Mouse (Mus musculus): ENCODE data around the gene Tmem198. TPM values are rescaled to one million over a fixed set of nuclear protein-coding genes. Genes with fewer than 3 reads are reported as not detected.

The Tmem198 gene
- polyA plus RNA-seq, 1 experiment, result 0.78 TPM

DNA sequence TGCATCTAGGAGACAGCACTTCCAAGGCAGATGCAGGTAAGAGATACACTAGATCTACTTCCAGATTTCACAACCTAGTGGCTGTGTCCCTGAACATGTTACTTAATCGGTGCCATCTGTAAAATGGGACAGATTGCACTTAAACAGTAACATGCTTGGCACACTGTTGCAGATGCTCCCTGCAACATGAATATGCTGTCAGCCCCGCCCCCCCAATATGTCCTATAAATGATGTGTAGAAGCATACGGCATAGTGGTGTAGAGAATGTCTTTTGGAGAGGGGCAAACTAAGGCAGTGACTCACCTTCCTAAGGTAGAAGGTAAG lies 1.4 kb upstream of the Tmem198 start:
- Histone ChIP-seq H3K36me3 (ENCODE audit: control insufficient read depth, insufficient read depth) (peaks cover 4% of the 10 kb centered on the region), H3ac (ENCODE audit: control insufficient read depth, insufficient read length) (no peak overlapping the region), H3K4me2 (ENCODE audit: low read depth) (peak overlapping the region; percentile 86), H3K4me3 (peak overlapping the region; percentile 28), H3K79me2 (ENCODE audit: control insufficient read depth, insufficient read depth) (peaks cover 6% of the 10 kb centered on the region), H3K27me3 (ENCODE audit: control insufficient read depth, insufficient read depth, insufficient read length) (peaks cover 5% of the 10 kb centered on the region)
- no peak for TF ChIP-seq POLR2AphosphoS2 (IDR thresholded peaks at IDR 0.05; ENCODE audit: insufficient read length, low read depth)
- TF ChIP-seq E2F4 (IDR thresholded peaks at IDR 0.05; ENCODE audit: insufficient read depth), result no peak
- TF ChIP-seq SRF (IDR thresholded peaks at IDR 0.05; ENCODE audit: control insufficient read depth, insufficient read length, low read depth), result no peak
- TF ChIP-seq USF1 (IDR thresholded peaks at IDR 0.05; ENCODE audit: low read depth), result no peak
- TF ChIP-seq POLR2A (IDR thresholded peaks at IDR 0.05; ENCODE audit: insufficient read length, low read depth), result no peak
- TF ChIP-seq MYOG (IDR thresholded peaks at IDR 0.05; ENCODE audit: control insufficient read depth in 1 of 3, insufficient read depth in 1 of 3, insufficient read length in 2 of 3, low read depth in 2 of 3), result no peak
- TF ChIP-seq MAX (IDR thresholded peaks at IDR 0.05; ENCODE audit: low read depth), result no peak
- TF ChIP-seq MYOD1 (IDR thresholded peaks at IDR 0.05; ENCODE audit: control insufficient read depth in 1 of 3, insufficient read length in 2 of 3, low read depth in 2 of 3), result no peak
- no peak for TF ChIP-seq TCF12 (IDR thresholded peaks at IDR 0.05; ENCODE audit: insufficient read depth, poor library complexity, severe bottlenecking)

DNA sequence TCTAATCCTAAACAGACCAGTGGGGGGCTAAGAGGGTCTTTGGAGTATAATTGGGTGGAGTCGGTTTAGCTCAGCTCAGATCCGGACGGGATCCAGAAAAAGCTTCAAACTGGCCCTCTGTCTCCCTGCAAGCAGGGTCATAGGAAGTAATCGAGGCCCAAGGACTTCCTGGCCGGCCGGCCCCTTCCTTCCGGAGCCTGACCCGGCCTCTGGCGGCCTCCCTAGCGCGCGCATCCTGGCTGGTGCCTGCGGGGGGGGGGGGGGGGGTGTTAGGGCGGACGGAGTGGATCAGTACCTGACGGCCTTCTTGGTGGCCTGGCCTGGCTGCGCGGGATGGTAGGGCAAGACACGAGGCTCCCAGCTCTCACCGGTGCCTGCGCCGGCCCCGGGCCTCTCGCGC lies 835 bp upstream of the Tmem198 start:
- Histone ChIP-seq H3K4me2 (ENCODE audit: low read depth) (peak overlapping the region; percentile 86), H3K79me2 (ENCODE audit: control insufficient read depth, insufficient read depth) (peaks cover 6% of the 10 kb centered on the region), H3K36me3 (ENCODE audit: control insufficient read depth, insufficient read depth) (peaks cover 4% of the 10 kb centered on the region), H3K4me3 (peak overlapping the region; percentile 28), H3ac (ENCODE audit: control insufficient read depth, insufficient read length) (peak overlapping the region; percentile 53), H3K27me3 (ENCODE audit: control insufficient read depth, insufficient read depth, insufficient read length) (peaks cover 6% of the 10 kb centered on the region)
- TF ChIP-seq CEBPB (IDR thresholded peaks at IDR 0.05; ENCODE audit: insufficient read depth, poor library complexity, severe bottlenecking) (no peak), POLR2A (IDR thresholded peaks at IDR 0.05; ENCODE audit: insufficient read length, low read depth) (no peak)

- H3K27me3 ChIP-seq (ENCODE audit: control insufficient read depth, insufficient read depth, insufficient read length), result peaks cover 6% of the 10 kb centered on the region
- peaks cover 4% of the 10 kb centered on the region for H3K36me3 ChIP-seq (ENCODE audit: control insufficient read depth, insufficient read depth)
- H3K79me2 ChIP-seq (ENCODE audit: control insufficient read depth, insufficient read depth), result peaks cover 6% of the 10 kb centered on the region
- H3ac ChIP-seq (ENCODE audit: control insufficient read depth, insufficient read length), result peak overlapping the region; percentile 53
- TF ChIP-seq MAX (IDR thresholded peaks at IDR 0.05; ENCODE audit: low read depth), result no peak
- TF ChIP-seq TCF12 (IDR thresholded peaks at IDR 0.05; ENCODE audit: insufficient read depth, poor library complexity, severe bottlenecking), result no peak
- TF ChIP-seq MYOG (IDR thresholded peaks at IDR 0.05; ENCODE audit: control insufficient read depth in 1 of 3, insufficient read depth in 1 of 3, insufficient read length in 2 of 3, low read depth in 2 of 3), result no peak
- no peak for TF ChIP-seq CEBPB (IDR thresholded peaks at IDR 0.05; ENCODE audit: insufficient read depth, poor library complexity, severe bottlenecking)
- TF ChIP-seq SRF (IDR thresholded peaks at IDR 0.05; ENCODE audit: control insufficient read depth, insufficient read length, low read depth), result no peak
- TF ChIP-seq MYOD1 (IDR thresholded peaks at IDR 0.05; ENCODE audit: control insufficient read depth in 1 of 3, insufficient read length in 2 of 3, low read depth in 2 of 3), result no peak
- TF ChIP-seq POLR2AphosphoS2 (IDR thresholded peaks at IDR 0.05; ENCODE audit: insufficient read length, low read depth), result no peak
- TF ChIP-seq POLR2A (IDR thresholded peaks at IDR 0.05; ENCODE audit: insufficient read length, low read depth), result no peak
- peak overlapping the region; percentile 28 for H3K4me3 ChIP-seq
- peak overlapping the region; percentile 67 for H3K4me2 ChIP-seq (ENCODE audit: low read depth)
These were observed 280 bp downstream of the Tmem198 start for GRCm38 (mm10) chr1:75479635-75479989.

- Histone ChIP-seq H3K79me2 (ENCODE audit: control insufficient read depth, insufficient read depth) (peaks cover 6% of the 10 kb centered on the region), H3K4me2 (ENCODE audit: low read depth) (peak overlapping the region; percentile 67), H3K4me3 (peak overlapping the region; percentile 28), H3K27me3 (ENCODE audit: control insufficient read depth, insufficient read depth, insufficient read length) (peaks cover 6% of the 10 kb centered on the region), H3ac (ENCODE audit: control insufficient read depth, insufficient read length) (no peak overlapping the region), H3K36me3 (ENCODE audit: control insufficient read depth, insufficient read depth) (peaks cover 4% of the 10 kb centered on the region)
- no peak for TF ChIP-seq USF1 (IDR thresholded peaks at IDR 0.05; ENCODE audit: low read depth)
- TF ChIP-seq E2F4 (IDR thresholded peaks at IDR 0.05; ENCODE audit: insufficient read depth), result no peak
- no peak for TF ChIP-seq REST (IDR thresholded peaks at IDR 0.05; ENCODE audit: insufficient read depth, insufficient read length)
- TF ChIP-seq POLR2AphosphoS2 (IDR thresholded peaks at IDR 0.05; ENCODE audit: insufficient read length, low read depth), result no peak
- TF ChIP-seq SRF (IDR thresholded peaks at IDR 0.05; ENCODE audit: control insufficient read depth, insufficient read length, low read depth), result no peak
- TF ChIP-seq TCF3 (IDR thresholded peaks at IDR 0.05; ENCODE audit: insufficient read length, low read depth), result no peak
- no peak for TF ChIP-seq MAX (IDR thresholded peaks at IDR 0.05; ENCODE audit: low read depth)
- no peak for TF ChIP-seq POLR2A (IDR thresholded peaks at IDR 0.05; ENCODE audit: insufficient read length, low read depth)
- no peak for TF ChIP-seq CEBPB (IDR thresholded peaks at IDR 0.05; ENCODE audit: insufficient read depth, poor library complexity, severe bottlenecking)
- no peak for TF ChIP-seq MYOG (IDR thresholded peaks at IDR 0.05; ENCODE audit: control insufficient read depth in 1 of 3, insufficient read depth in 1 of 3, insufficient read length in 2 of 3, low read depth in 2 of 3)
- TF ChIP-seq TCF12 (IDR thresholded peaks at IDR 0.05; ENCODE audit: insufficient read depth, poor library complexity, severe bottlenecking), result no peak
These were observed 704 bp downstream of the Tmem198 start for GRCm38 (mm10) chr1:75480036-75480435.

DNA sequence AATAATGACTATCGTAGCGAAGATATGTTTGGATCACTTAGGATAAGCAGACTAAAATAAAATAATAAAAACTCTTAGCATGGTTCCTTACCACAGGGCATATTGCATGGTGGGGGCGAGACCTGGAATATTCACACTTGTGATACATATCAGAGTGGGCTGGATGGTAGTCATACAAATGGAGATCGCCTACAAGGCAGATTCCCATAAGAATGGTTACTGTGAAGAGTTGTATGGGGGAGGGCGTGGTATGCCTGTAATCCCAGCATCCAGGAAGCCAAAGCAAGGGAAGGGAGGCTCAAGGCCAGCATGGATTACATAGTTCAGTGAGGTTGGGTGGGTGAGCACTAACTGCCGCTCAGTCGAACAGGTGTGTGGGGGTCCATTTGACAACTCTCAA lies 1.4 kb downstream of the Tmem198 start:
- Histone ChIP-seq H3K79me2 (ENCODE audit: control insufficient read depth, insufficient read depth) (peaks cover 6% of the 10 kb centered on the region), H3K36me3 (ENCODE audit: control insufficient read depth, insufficient read depth) (peaks cover 4% of the 10 kb centered on the region), H3K4me2 (ENCODE audit: low read depth) (no peak overlapping the region), H3K4me3 (no peak overlapping the region), H3ac (ENCODE audit: control insufficient read depth, insufficient read length) (no peak overlapping the region), H3K27me3 (ENCODE audit: control insufficient read depth, insufficient read depth, insufficient read length) (peaks cover 6% of the 10 kb centered on the region)
- TF ChIP-seq POLR2AphosphoS2 (IDR thresholded peaks at IDR 0.05; ENCODE audit: insufficient read length, low read depth) (peak; percentile 34), POLR2A (IDR thresholded peaks at IDR 0.05; ENCODE audit: insufficient read length, low read depth) (no peak)
